Mouse (Mus musculus): ENCODE measurements around the gene Fabp3. TPM values are rescaled to one million over a fixed set of nuclear protein-coding genes. Genes with fewer than 3 reads are reported as not detected.

Fabp3 gene
- polyA plus RNA-seq, 1 experiment from 2014 or later = 6.6 TPM

DNA sequence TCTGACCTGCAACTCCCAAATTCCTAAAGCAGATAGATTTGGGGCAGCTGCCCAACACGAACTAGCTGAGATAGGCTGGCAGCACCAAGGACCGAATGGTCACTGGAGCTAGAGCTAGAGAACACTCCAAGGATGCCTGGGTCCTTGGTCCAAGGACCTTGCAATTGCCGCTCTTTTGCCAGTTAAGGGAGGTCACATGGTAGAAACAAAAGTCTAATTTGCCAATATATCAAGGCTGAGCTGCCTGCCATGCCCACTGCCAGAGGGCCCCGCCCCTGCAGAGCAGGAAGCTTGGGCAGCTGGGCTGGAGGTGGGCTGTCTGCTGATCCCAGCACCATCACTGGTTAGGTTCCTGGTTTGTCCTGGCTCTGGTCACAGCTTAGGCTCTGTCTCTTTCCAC is 5.2 kb downstream of the Fabp3 start:
- peaks cover 26% of the 10 kb centered on the region for H3K36me3 ChIP-seq (ENCODE audit: control insufficient read depth, insufficient read depth, low read length)
- H3K9ac ChIP-seq (ENCODE audit: low read length) = no peak overlapping the region
- H3K4me1 ChIP-seq (replicated peaks; ENCODE audit: control insufficient read depth, insufficient read depth, low read length) = peaks cover 6% of the 10 kb centered on the region; the same call in 1 of the 2 replicates
- ATAC-seq (replicated peaks; ENCODE audit: low FRiP score, low TSS enrichment, low read depth) (no peak), DNase-seq (ENCODE audit: low spot score) (no peak)
- H3K27me3 ChIP-seq (replicated peaks; ENCODE audit: control insufficient read depth, insufficient read depth, low read length) = peaks cover 26% of the 10 kb centered on the region
- WGBS = 93% methylated on average over 4 of the region's 4 CpGs
- H3K4me3 ChIP-seq (ENCODE audit: low read depth, low read length) = no peak overlapping the region
- no peak overlapping the region for H3K4me2 ChIP-seq (ENCODE audit: low read length)
- H3K9me3 ChIP-seq (ENCODE audit: control insufficient read depth, low read length) = no peaks in the 10 kb centered on the region
- no peak overlapping the region for H3K27ac ChIP-seq (ENCODE audit: low read depth)

DNA sequence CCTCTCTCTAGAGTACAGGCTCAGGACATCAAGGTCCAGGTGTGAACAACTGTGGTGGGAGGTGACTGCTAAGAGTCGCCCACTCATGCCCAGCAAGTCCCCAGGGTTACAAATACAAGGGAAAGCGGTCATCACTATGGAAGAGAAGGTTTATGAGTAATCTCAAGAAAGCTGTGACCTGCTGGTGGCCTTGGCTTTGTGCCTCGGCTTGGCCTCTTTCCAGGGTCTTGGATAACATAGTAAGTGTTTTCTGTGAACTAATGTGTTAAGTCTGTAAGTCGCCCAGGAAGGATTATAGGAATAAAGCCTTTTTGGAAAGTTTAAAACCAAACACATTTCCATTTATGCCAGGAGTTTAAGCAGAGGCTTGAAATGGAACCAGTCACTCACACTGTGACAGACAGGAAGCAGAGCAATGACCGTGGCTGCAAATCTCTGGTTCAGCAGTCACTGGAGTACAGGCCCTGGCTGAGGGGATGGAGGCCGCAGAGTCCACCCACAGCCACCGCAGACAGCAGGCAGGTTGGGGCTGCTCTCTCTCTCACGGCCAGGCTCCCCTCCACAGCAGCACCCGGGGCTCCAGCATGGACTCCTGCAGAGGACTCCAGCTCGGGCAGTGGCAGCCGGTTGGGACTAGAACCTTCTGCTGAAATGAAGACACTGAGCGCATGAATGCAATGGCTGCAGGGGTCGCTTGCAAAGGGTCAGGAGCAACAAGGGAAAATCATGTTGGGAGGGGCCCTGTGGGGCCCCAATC is 7.6 kb downstream of the Fabp3 start:
- Histone ChIP-seq H3K4me3 (ENCODE audit: low read depth, low read length) (no peak overlapping the region), H3K36me3 (ENCODE audit: control insufficient read depth, insufficient read depth, low read length) (peaks cover 35% of the 10 kb centered on the region), H3K27ac (ENCODE audit: low read depth) (peak overlapping the region; percentile 16; the same call in 1 of the 2 replicates), H3K4me1 (replicated peaks; ENCODE audit: control insufficient read depth, insufficient read depth, low read length) (0 out of 2 replicates have a peak, but pooled peaks cover 4% of the 10 kb centered on the region), H3K4me2 (ENCODE audit: low read length) (no peak overlapping the region), H3K27me3 (replicated peaks; ENCODE audit: control insufficient read depth, insufficient read depth, low read length) (peaks cover 5% of the 10 kb centered on the region; the same call in 1 of the 2 replicates), H3K9ac (ENCODE audit: low read length) (no peak overlapping the region), H3K9me3 (ENCODE audit: control insufficient read depth, low read length) (no peaks in the 10 kb centered on the region)
- no peak for ATAC-seq (replicated peaks; ENCODE audit: low FRiP score, low TSS enrichment, low read depth)
- WGBS = 78% methylated on average over 13 of the region's 13 CpGs
- no peak for DNase-seq (ENCODE audit: low spot score)

DNA sequence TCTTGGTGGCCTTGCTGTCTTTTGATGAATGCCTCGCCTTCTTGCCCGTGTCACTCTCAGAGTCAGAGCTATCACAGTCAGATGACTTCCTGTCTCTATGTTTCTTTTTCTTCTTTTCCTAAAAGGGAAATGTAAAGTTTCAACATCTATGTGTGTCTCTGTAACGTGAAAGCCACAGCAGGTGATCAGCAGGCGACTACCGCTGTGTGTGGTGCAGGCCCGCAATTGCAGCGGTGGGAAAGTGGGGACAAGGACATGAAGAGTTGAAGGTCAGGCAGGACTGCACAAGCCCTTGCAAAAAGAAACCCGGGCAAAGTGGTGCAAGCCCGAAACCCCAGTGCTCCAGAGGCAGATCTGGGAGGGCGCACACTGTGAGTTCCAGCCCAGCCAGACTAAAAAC is 8.3 kb downstream of the Fabp3 start:
- 85% methylated on average over 10 of the region's 10 CpGs for WGBS
- Histone ChIP-seq H3K36me3 (ENCODE audit: control insufficient read depth, insufficient read depth, low read length) (peaks cover 36% of the 10 kb centered on the region), H3K4me3 (ENCODE audit: low read depth, low read length) (no peak overlapping the region), H3K9ac (ENCODE audit: low read length) (no peak overlapping the region), H3K4me2 (ENCODE audit: low read length) (no peak overlapping the region), H3K27ac (ENCODE audit: low read depth) (peak overlapping the region; percentile 16; the same call in 1 of the 2 replicates), H3K27me3 (replicated peaks; ENCODE audit: control insufficient read depth, insufficient read depth, low read length) (0 out of 2 replicates have a peak, but pooled peaks cover 2% of the 10 kb centered on the region), H3K4me1 (replicated peaks; ENCODE audit: control insufficient read depth, insufficient read depth, low read length) (0 out of 2 replicates have a peak, but pooled peaks cover 4% of the 10 kb centered on the region), H3K9me3 (ENCODE audit: control insufficient read depth, low read length) (no peaks in the 10 kb centered on the region)
- no peak for ATAC-seq (replicated peaks; ENCODE audit: low FRiP score, low TSS enrichment, low read depth)
- no peak for DNase-seq (ENCODE audit: low spot score)

DNA sequence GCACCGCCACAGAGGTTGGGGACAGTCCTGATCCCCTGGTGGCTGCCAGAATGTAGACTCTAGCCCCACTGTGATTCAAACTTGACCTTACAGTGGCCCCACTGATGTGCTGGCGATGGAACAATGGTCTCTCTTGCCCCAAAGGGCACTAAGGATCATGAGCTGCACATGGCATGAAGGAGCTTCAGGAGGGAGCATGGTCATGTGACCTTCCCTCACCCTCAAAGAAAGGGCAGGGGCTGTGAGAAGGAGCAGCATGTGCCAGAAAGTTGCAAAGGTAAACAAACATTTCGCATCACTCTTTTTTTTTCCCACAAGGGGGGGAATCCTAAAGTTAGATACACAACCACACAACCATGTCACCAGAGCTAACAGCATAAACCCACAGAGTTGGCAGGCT is 9.7 kb downstream of the Fabp3 start:
- Histone ChIP-seq H3K27ac (ENCODE audit: low read depth) (no peak overlapping the region), H3K9me3 (ENCODE audit: control insufficient read depth, low read length) (no peaks in the 10 kb centered on the region), H3K27me3 (replicated peaks; ENCODE audit: control insufficient read depth, insufficient read depth, low read length) (no peaks in the 10 kb centered on the region), H3K4me1 (replicated peaks; ENCODE audit: control insufficient read depth, insufficient read depth, low read length) (0 out of 2 replicates have a peak, but pooled peaks cover 4% of the 10 kb centered on the region), H3K36me3 (ENCODE audit: control insufficient read depth, insufficient read depth, low read length) (peaks cover 42% of the 10 kb centered on the region), H3K4me2 (ENCODE audit: low read length) (no peak overlapping the region), H3K9ac (ENCODE audit: low read length) (no peak overlapping the region), H3K4me3 (ENCODE audit: low read depth, low read length) (no peak overlapping the region)
- DNase-seq (ENCODE audit: low spot score) = no peak
- ATAC-seq (replicated peaks; ENCODE audit: low FRiP score, low TSS enrichment, low read depth) = no peak
- WGBS = 62% methylated on average over 3 of the region's 3 CpGs

DNA sequence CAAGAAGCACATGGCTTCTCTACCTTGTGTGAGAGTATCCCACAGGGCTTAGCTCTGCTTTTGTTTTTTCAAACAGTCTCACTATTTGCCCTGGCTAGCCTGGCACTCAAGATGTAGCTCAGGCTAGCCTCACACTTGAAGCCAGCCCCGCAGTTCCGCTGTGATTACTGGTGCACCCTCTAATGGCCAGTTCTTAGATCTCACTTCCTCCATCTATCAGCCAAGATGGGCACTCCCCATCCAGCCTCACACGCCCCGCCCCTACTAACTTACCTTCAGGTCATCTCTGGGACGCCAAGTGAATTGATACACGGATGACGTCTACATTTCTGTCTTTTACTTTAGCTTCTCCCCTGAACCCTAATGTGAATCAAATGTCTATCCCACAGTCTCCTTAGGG is 11.2 kb downstream of the Fabp3 start:
- H3K27me3 ChIP-seq (replicated peaks; ENCODE audit: control insufficient read depth, insufficient read depth, low read length) = no peaks in the 10 kb centered on the region
- WGBS = 83% methylated on average over 7 of the region's 7 CpGs
- no peaks in the 10 kb centered on the region for H3K9me3 ChIP-seq (ENCODE audit: control insufficient read depth, low read length)
- H3K36me3 ChIP-seq (ENCODE audit: control insufficient read depth, insufficient read depth, low read length) = peaks cover 47% of the 10 kb centered on the region
- H3K4me2 ChIP-seq (ENCODE audit: low read length) = no peak overlapping the region
- DNase-seq (ENCODE audit: low spot score) (no peak), ATAC-seq (replicated peaks; ENCODE audit: low FRiP score, low TSS enrichment, low read depth) (no peak)
- no peak overlapping the region for H3K4me3 ChIP-seq (ENCODE audit: low read depth, low read length)
- 0 out of 2 replicates have a peak, but pooled peaks cover 4% of the 10 kb centered on the region for H3K4me1 ChIP-seq (replicated peaks; ENCODE audit: control insufficient read depth, insufficient read depth, low read length)
- H3K27ac ChIP-seq (ENCODE audit: low read depth) = no peak overlapping the region
- no peak overlapping the region for H3K9ac ChIP-seq (ENCODE audit: low read length)

DNA sequence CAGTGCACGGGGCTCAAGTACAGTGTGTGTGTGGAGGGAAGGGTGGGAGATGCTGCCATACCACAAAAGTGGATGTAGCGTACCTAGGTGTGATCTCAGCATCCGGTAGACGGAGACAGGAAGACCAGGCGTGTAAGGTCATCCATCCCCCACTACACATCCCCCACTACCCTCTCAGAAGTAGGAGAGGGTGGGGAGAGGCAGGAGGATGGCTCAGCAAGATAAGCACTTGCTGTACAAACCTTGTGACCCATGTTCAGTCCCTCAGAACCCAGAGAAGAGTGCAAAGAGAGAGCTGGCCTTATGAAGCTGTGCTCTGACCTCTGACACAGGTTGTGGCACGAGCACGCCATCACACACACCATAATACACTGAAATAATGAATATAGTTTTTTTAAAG is 13.2 kb downstream of the Fabp3 start:
- DNase-seq (ENCODE audit: low spot score) = no peak
- ATAC-seq (replicated peaks; ENCODE audit: low FRiP score, low TSS enrichment, low read depth) = no peak
- H3K27me3 ChIP-seq (replicated peaks; ENCODE audit: control insufficient read depth, insufficient read depth, low read length) = no peaks in the 10 kb centered on the region
- WGBS = 89% methylated on average over 7 of the region's 7 CpGs
- H3K4me1 ChIP-seq (replicated peaks; ENCODE audit: control insufficient read depth, insufficient read depth, low read length) = no peaks in the 10 kb centered on the region
- H3K36me3 ChIP-seq (ENCODE audit: control insufficient read depth, insufficient read depth, low read length) = peaks cover 53% of the 10 kb centered on the region
- no peak overlapping the region for H3K4me2 ChIP-seq (ENCODE audit: low read length)
- no peaks in the 10 kb centered on the region for H3K9me3 ChIP-seq (ENCODE audit: control insufficient read depth, low read length)
- H3K27ac ChIP-seq (ENCODE audit: low read depth) = no peak overlapping the region
- H3K4me3 ChIP-seq (ENCODE audit: low read depth, low read length) = no peak overlapping the region
- no peak overlapping the region for H3K9ac ChIP-seq (ENCODE audit: low read length)

DNA sequence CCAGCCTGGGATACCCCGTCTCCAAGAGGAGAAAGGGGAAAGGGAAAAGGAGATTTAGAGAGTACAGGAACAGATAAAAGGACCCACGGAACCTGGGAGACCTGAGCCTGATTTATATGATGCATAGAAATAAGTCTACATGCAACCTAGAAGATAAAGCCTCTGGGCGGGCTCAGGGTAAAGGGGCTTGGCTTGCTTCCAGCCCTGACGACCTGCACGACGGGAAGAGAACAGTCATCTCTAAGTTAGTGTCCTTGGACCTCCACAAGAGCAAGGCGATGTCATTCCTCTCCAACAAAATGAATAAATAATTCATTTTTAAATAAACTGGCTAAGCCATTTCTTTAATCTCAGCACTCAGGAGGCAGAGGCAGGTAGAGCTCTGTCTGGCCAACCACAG is 14.2 kb downstream of the Fabp3 start:
- ATAC-seq (replicated peaks; ENCODE audit: low FRiP score, low TSS enrichment, low read depth) (no peak), DNase-seq (ENCODE audit: low spot score) (no peak)
- WGBS = 76% methylated on average over 7 of the region's 7 CpGs
- Histone ChIP-seq H3K27ac (ENCODE audit: low read depth) (no peak overlapping the region), H3K4me3 (ENCODE audit: low read depth, low read length) (no peak overlapping the region), H3K9ac (ENCODE audit: low read length) (no peak overlapping the region), H3K36me3 (ENCODE audit: control insufficient read depth, insufficient read depth, low read length) (peaks cover 58% of the 10 kb centered on the region), H3K27me3 (replicated peaks; ENCODE audit: control insufficient read depth, insufficient read depth, low read length) (no peaks in the 10 kb centered on the region), H3K4me1 (replicated peaks; ENCODE audit: control insufficient read depth, insufficient read depth, low read length) (no peaks in the 10 kb centered on the region), H3K4me2 (ENCODE audit: low read length) (no peak overlapping the region), H3K9me3 (ENCODE audit: control insufficient read depth, low read length) (no peaks in the 10 kb centered on the region)

DNA sequence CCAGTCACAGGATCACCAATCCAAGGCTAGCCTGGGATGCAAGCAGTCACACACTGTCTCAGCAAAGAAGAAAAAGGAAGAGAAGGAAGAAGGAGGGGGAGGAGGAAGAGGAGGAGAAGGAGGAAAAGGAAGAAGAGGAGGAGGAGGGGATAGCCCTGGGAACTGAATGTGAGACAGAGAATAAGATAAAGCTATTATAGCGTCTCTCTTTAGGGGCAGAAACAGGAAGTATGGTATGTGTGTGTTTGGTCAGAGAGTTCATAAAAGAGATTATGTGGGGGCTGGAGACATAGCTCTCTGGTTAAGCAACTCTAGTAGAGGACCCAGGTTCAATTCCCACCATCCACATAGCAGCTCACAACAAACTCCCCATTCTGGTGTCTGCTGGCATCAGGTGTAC is 14.8 kb downstream of the Fabp3 start:
- no peak for DNase-seq (ENCODE audit: low spot score)
- H3K36me3 ChIP-seq (ENCODE audit: control insufficient read depth, insufficient read depth, low read length) = peaks cover 61% of the 10 kb centered on the region
- 83% methylated on average over 1 of the region's 1 CpGs for WGBS

DNA sequence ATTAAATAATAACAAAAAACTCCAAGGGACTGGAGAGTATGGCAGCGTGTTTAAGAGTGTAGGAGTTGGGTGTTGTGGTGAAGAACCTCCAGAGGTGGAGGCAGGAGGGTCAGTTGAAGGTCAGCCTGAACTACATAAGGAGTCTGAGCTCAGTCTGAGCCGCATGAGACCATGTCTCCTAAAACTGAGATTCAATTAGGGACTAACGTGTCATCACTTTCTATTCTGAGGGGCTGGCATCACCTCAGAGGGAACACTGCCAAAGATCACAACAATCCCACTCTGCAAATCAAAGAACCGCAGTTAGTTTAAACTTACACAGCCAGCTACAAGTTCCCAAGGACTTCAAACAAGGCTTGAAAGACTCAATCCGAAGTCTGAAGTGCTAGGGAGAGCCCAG is 15.2 kb downstream of the Fabp3 start:
- H3K4me3 ChIP-seq (ENCODE audit: low read depth, low read length) = no peak overlapping the region
- H3K27me3 ChIP-seq (replicated peaks; ENCODE audit: control insufficient read depth, insufficient read depth, low read length) = no peaks in the 10 kb centered on the region
- no peak for DNase-seq (ENCODE audit: low spot score)
- H3K9me3 ChIP-seq (ENCODE audit: control insufficient read depth, low read length) = no peaks in the 10 kb centered on the region
- H3K36me3 ChIP-seq (ENCODE audit: control insufficient read depth, insufficient read depth, low read length) = peaks cover 63% of the 10 kb centered on the region
- 86% methylated on average over 5 of the region's 5 CpGs for WGBS
- H3K4me2 ChIP-seq (ENCODE audit: low read length) = no peak overlapping the region
- no peaks in the 10 kb centered on the region for H3K4me1 ChIP-seq (replicated peaks; ENCODE audit: control insufficient read depth, insufficient read depth, low read length)
- no peak overlapping the region for H3K27ac ChIP-seq (ENCODE audit: low read depth)
- no peak overlapping the region for H3K9ac ChIP-seq (ENCODE audit: low read length)
- no peak for ATAC-seq (replicated peaks; ENCODE audit: low FRiP score, low TSS enrichment, low read depth)

More for the DNA sequence above, 14.8 kb downstream of the Fabp3 start:
- no peak overlapping the region for H3K4me2 ChIP-seq (ENCODE audit: low read length)
- H3K27ac ChIP-seq (ENCODE audit: low read depth) = no peak overlapping the region
- H3K4me1 ChIP-seq (replicated peaks; ENCODE audit: control insufficient read depth, insufficient read depth, low read length) = no peaks in the 10 kb centered on the region
- no peak for ATAC-seq (replicated peaks; ENCODE audit: low FRiP score, low TSS enrichment, low read depth)
- no peaks in the 10 kb centered on the region for H3K27me3 ChIP-seq (replicated peaks; ENCODE audit: control insufficient read depth, insufficient read depth, low read length)
- H3K9me3 ChIP-seq (ENCODE audit: control insufficient read depth, low read length) = no peaks in the 10 kb centered on the region
- H3K9ac ChIP-seq (ENCODE audit: low read length) = no peak overlapping the region
- no peak overlapping the region for H3K4me3 ChIP-seq (ENCODE audit: low read depth, low read length)

Data from intestine, embryonic 14.5 days (tissue).